Mouse (Mus musculus) bone marrow, adult 2 months (tissue): ENCODE results near the gene Dcaf10.

Source experiments
- CTCF ChIP-seq: fragments of 200-500 bp; IDR thresholded peaks from 2 replicates; pipeline ENCODE4 v1.5.1; 2011; ENCODE audit warnings: low read length, control low read depth; ENCODE audit not compliant: control insufficient read depth, insufficient read depth
- POLR2A ChIP-seq: fragments of 200-500 bp; IDR thresholded peaks from 2 replicates; pipeline ENCODE4 v1.6.1; 2011; ENCODE audit warnings: low read depth, mild to moderate bottlenecking, control low read depth, low read length, borderline replicate concordance; ENCODE audit not compliant: control insufficient read depth

- no peak for TF ChIP-seq CTCF
- TF ChIP-seq POLR2A: no peak
Measured at GRCm38 (mm10) chr4:45341226-45341625, 675 bp upstream of the Dcaf10 start.
